Mouse (Mus musculus): ENCODE measurements at regions not wholly inside any gene's neighbourhood (a gene's known extent, or its start where the extent isn't known, plus 50 kb on each side); places are given as distances from the start of the nearest gene placed in this dataset.

- TF ChIP-seq POLR2A (IDR thresholded peaks at IDR 0.05; ENCODE audit: extremely low read depth, insufficient read depth, low read length) (no peak), CTCF (IDR thresholded peaks at IDR 0.05; ENCODE audit: extremely low read depth, insufficient read depth, low read length) (no peak)
Measured at GRCm38 (mm10) chr13:28586140-28586539, 328.8 kb downstream of the Gm11361 start.

All from cortical plate, adult 2 months (tissue).